Mouse (Mus musculus) naive thymus-derived CD4-positive, alpha-beta T cell, adult 5 months (primary cell): Measurements from ENCODE around the gene Atr. TPM values are rescaled to one million over a fixed set of nuclear protein-coding genes. Genes with fewer than 3 reads are reported as not detected.

Experiments used
- polyA plus RNA-seq: library from polyadenylated mRNA; unstranded; fragments of 100-300 nt; shearing (Covaris generic); gene quantifications from one replicate; pipeline ENCODE4 v1.2.1, GENCODE M21; 2017

Atr gene
- 29.5 TPM for polyA plus RNA-seq

DNA sequence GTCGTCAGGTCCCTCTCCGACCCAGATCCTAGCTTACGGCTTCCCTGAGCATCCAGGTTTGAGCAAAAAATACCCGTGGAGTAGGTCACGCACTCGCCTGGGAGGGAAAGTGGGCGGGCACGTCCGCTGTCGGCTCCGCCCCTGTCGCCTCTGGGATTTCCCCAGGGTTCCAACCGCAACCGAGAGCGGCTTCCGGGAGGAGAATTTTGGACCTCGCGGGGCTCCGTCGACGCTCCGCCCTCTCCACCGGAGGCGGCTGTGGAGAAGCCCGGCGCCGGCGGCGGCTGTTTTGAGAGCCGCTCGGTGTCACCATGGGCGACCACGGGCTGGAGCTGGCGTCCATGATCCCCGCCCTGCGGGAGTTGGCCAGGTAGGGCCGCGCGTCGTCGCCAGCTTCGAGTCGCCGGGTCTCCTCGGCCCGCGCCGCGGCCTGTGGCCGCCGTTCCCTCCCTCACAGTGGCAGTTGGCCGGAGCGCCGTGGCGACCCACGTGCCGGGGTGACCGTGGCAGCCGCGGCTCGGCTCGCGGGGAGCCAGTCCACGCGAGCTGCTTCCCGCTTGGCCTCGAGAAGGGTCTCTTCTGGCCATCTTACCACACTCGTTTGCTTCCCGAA, at the start of gene Atr:
Gene Atr, plus strand, starts transcription at position 184 of the 613 bp plus-strand sequence.

DNA sequence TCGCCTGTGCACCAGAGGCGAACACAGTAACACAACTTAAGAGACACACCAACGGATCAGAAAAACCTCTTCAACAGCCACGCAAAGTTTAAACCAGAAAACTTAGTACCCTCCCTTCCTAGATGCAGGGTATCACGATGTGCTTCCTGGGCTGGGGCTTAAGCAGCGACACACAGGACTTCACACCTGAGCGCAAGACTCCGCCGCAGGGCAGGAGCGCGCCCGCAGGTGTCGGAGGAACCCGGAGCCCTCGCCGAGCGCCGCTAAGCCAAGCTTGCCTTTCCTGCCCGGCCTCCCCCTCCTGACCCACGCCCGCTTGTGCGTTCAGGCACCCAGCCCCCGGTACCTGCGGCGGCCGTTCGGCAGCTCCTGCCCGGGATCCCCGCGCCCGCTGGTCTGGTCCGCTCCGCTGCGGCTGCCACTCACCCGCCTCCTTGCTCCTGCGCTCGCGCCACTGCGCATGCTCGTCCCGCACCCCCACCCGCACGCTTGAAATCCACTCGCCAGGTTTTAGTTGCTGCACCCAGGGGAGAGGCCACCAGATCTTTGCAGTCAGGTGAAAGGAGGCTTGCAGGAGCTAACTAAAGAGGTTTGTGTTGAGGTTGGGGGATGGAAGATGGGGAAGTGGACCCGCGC, 12.5 kb upstream of the Atr start, which contains the start of gene Pls1:
Gene Pls1, minus strand, starts transcription at position 487 of the 636 bp plus-strand sequence.

DNA sequence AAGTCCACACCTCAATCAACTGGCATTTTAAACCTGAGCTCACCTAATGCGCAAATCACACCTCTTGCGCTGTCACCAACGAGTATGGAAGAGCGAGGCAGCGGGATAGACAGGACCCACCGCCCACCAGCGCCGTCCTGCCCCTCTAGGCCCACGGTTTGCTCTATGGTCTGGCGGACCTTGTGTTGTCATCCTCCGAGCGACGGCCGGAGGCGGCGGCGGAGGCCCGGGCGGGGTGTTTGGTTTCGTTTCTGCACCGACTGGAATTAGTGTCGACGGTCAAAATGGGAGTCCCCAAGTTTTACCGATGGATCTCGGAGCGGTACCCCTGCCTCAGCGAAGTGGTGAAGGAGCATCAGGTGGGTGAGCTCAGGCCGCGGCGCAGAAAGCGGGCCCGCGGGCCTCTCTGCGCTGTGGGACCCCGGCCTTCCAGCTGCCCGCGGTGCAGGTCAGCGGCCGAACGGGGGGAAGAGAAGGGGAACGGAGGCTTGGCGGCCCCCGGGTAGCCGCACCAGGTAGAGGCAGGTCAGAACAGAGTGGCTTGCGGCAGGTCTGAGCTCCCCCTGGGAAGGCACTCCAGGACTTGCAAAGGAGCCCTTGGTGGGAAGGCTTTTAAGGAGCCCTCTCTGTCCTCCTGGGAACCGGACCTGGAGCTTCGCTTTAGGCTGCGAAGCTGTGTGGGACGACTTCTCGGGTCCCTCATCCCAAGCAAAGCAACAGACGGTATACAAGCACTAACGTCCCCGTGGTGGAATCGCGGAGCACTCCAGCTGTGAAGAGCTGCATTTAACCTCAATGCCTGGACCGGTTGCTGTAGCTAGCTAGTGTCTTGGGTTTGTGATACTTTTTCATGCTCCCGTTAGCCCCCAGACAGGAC, 97.4 kb downstream of the Atr start, which contains the start of gene Xrn1:
Gene Xrn1, plus strand, starts transcription at position 176 of the 877 bp plus-strand sequence.

Other genes starting within 250 kb of the Atr start
- gene Pcolce2, start 220.0 kb upstream of the Atr start, polyA plus RNA-seq: not detected
- gene Trpc1, start 107.2 kb upstream of the Atr start, polyA plus RNA-seq: not detected
- 0.09 TPM for gene Pls1, start 12.3 kb upstream of the Atr start, polyA plus RNA-seq
- 51.6 TPM for gene Xrn1, start 97.2 kb downstream of the Atr start, polyA plus RNA-seq